21 mouse cellular contexts compared by ENCODE assay signal in genomic region chr19:61052786-61053185, GRCm38 (mm10).
A peak's percentile ranks its signal among the peaks of the same experiment; 100 is the strongest.
DNase-seq lines count a peak whose midpoint lies in the region; ATAC-seq and TF ChIP-seq lines count a peak whose summit lies in the region.
"Had no signal": no experiment of that assay in that cellular context is flagged by ENCODE, and none has a peak within 500 bp of the region (broad histone marks: within the 10 kb centered on the region; RNA-seq: fewer than 3 reads in every experiment).

No protein-coding gene starts in this region.

- peak overlapping the region; percentile 44; the same call in 1 of the 2 replicates for H3K27ac ChIP-seq in gastrocnemius, adult 2 months
- H3K27ac ChIP-seq: embryonic facial prominence, embryonic 15.5 days; forebrain, embryonic 10.5 days; heart, embryonic 13.5 days; hindbrain, embryonic 12.5 days; left cerebral cortex, adult 2 months; liver, embryonic 13.5 days; lung, embryonic 15.5 days had no signal

- TF ChIP-seq CTCF in gastrocnemius, adult 2 months (IDR thresholded peaks at IDR 0.05) = no peak

- ATAC-seq in granulocyte monocyte progenitor cell, adult 5-6 weeks (replicated peaks; ENCODE audit: poor library complexity, severe bottlenecking) = peak; percentile 97
- ATAC-seq in megakaryocyte progenitor cell, adult 5-6 weeks (replicated peaks; ENCODE audit: poor library complexity) = peak; percentile 94
- ATAC-seq: CD4-positive, CD25-positive, alpha-beta regulatory T cell, adult 4 months; intestine, postnatal 0 days; midbrain, embryonic 16.5 days had no signal

- no peak for DNase-seq in gastrocnemius, adult 2 months
- no peak for DNase-seq in gastrocnemius, postnatal 14 days
- DNase-seq in NIH3T3 (ENCODE audit: low read depth) = peak; percentile 17
- no peak for DNase-seq in thymus, postnatal 25 days
- DNase-seq in layer of hippocampus, postnatal 36 days = no peak
- DNase-seq: adrenal gland, postnatal 10 days; cerebellum, adult 9-11 months; layer of hippocampus, adult 9-11 months; liver, embryonic 13.5 days; thymus, postnatal 36 days had no signal

- intact Hi-C loops in gastrocnemius, adult 2 months (cut with DNase I) = no loop called here
- intact Hi-C loops in gastrocnemius, postnatal 14 days (cut with DNase I; ENCODE audit: low total_unique reads) = no loop called here

- no peak overlapping the region for H3K4me3 ChIP-seq in gastrocnemius, adult 2 months
- H3K4me3 ChIP-seq: embryonic facial prominence, embryonic 15.5 days; forebrain, embryonic 10.5 days; heart, embryonic 13.5 days; hindbrain, embryonic 12.5 days; left cerebral cortex, adult 2 months; liver, embryonic 13.5 days; lung, embryonic 15.5 days had no signal
